Mouse (Mus musculus) limb, embryonic 15.5 days (tissue): Measurements from ENCODE around the gene Gm29797. TPM values are rescaled to one million over a fixed set of nuclear protein-coding genes. Genes with fewer than 3 reads are reported as not detected.

ENCODE experiments used
- ATAC-seq: fragments of 200-750 bp; cut with Nextera tagmentation; 2 replicates; pipeline ENCODE4 v1.8.0; 2017; ENCODE audit warnings: low read depth, moderate TSS enrichment; ENCODE audit not compliant: insufficient number of reproducible peaks, low FRiP score, low TSS enrichment
- H3K27ac ChIP-seq: fragments of 300-500 bp; sonication (generic); 2 replicates; pipeline ENCODE4 v1.5.1; 2015; ENCODE audit warnings: moderate library complexity, mild to moderate bottlenecking, inconsistent platforms
- H3K27me3 ChIP-seq: fragments of 300-500 bp; sonication (generic); 2 replicates; pipeline ENCODE4 v1.6.1; 2015; ENCODE audit warnings: inconsistent platforms
- H3K36me3 ChIP-seq: fragments of 300-500 bp; sonication (generic); 2 replicates; pipeline ENCODE4 v1.6.1; 2015; ENCODE audit warnings: inconsistent platforms
- H3K4me1 ChIP-seq: fragments of 300-500 bp; sonication (generic); 2 replicates; pipeline ENCODE4 v1.6.1; 2015; ENCODE audit warnings: inconsistent platforms
- H3K4me2 ChIP-seq: fragments of 300-500 bp; sonication (generic); 2 replicates; pipeline ENCODE4 v1.6.1; 2015; ENCODE audit warnings: mild to moderate bottlenecking, inconsistent platforms
- H3K4me3 ChIP-seq: fragments of 300-500 bp; sonication (generic); 2 replicates; pipeline ENCODE4 v1.5.1; 2015; ENCODE audit warnings: mild to moderate bottlenecking, inconsistent platforms
- H3K9ac ChIP-seq: fragments of 300-500 bp; sonication (generic); 2 replicates; pipeline ENCODE4 v1.6.1; 2015; ENCODE audit warnings: inconsistent platforms
- H3K9me3 ChIP-seq: fragments of 300-500 bp; sonication (generic); 2 replicates; pipeline ENCODE4 v1.6.1; 2016; ENCODE audit warnings: inconsistent platforms
- WGBS: fragments of 180-500 bp; shearing (Covaris S2); methylation state at CpG from one replicate; pipeline ENCODE4 v1.1.7; 2015; 5-methylcytosine and 5-hydroxymethylcytosine counted together
- polyA plus RNA-seq: library from polyadenylated mRNA; unstranded; fragments of >200 nt; fragmentation: Nextera tagmentation; extraction: Ambion mirVana; gene quantifications from 2 replicates; pipeline ENCODE4 v1.2.1, GENCODE M21; 2015

Gm29797 gene
- polyA plus RNA-seq, 1 experiment from 2014 or later, result not detected

DNA sequence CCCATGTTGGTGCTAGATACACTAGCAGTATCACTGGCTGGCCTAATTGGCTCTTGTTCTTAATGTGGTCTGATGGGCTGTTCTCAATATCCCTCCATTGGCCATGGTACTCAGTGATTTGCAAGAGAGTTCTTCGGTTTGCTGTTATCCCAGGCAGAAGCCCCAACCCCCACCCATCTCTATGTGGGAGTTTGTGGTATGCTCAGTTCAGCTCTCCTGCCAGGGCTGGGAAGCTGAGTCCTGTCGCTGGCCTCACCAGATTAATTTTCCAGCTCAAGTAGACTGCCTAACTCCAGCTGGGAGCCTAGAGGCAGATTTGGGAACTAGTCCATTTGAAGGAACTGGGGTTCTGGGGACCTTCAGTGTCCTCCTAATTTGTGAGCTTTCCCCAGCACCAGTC lies 607 bp downstream of the Gm29797 start:
- no peak overlapping the region for H3K4me3 ChIP-seq
- H3K4me2 ChIP-seq, result no peak overlapping the region
- ATAC-seq, result no peak
- H3K4me1 ChIP-seq, result peaks cover 19% of the 10 kb centered on the region; the same call in 1 of the 2 replicates
- H3K9ac ChIP-seq, result no peak overlapping the region
- no peaks in the 10 kb centered on the region for H3K9me3 ChIP-seq
- H3K27me3 ChIP-seq, result no peaks in the 10 kb centered on the region
- no peak overlapping the region for H3K27ac ChIP-seq
- peaks cover 43% of the 10 kb centered on the region for H3K36me3 ChIP-seq
- WGBS, result 51% methylated on average over 2 of the region's 2 CpGs

DNA sequence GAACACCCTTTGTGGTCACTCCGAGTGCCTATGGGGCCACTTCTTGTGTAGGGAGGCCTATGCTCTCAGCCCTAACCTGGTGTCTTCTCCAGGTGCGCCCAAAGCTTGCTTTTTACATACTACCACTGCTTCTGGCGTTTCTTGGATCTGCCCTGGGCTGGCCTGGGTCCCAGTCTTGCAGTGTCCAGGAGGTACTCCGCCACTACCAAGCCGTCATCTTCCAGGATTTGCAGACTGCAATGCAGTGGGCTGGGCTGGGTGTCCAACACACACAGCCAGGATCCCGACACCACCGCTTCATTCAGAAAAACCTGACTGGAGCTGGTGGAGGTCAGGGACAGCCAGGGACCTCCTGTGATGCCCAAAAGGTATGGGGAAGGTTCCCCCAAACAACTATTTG lies 1.7 kb downstream of the Gm29797 start:
- 80% methylated on average over 7 of the region's 7 CpGs for WGBS
- Histone ChIP-seq H3K4me2 (no peak overlapping the region), H3K27ac (no peak overlapping the region), H3K9me3 (no peaks in the 10 kb centered on the region), H3K9ac (no peak overlapping the region), H3K27me3 (no peaks in the 10 kb centered on the region), H3K4me3 (no peak overlapping the region), H3K36me3 (peaks cover 32% of the 10 kb centered on the region), H3K4me1 (peaks cover 19% of the 10 kb centered on the region; the same call in 1 of the 2 replicates)
- ATAC-seq, result no peak

DNA sequence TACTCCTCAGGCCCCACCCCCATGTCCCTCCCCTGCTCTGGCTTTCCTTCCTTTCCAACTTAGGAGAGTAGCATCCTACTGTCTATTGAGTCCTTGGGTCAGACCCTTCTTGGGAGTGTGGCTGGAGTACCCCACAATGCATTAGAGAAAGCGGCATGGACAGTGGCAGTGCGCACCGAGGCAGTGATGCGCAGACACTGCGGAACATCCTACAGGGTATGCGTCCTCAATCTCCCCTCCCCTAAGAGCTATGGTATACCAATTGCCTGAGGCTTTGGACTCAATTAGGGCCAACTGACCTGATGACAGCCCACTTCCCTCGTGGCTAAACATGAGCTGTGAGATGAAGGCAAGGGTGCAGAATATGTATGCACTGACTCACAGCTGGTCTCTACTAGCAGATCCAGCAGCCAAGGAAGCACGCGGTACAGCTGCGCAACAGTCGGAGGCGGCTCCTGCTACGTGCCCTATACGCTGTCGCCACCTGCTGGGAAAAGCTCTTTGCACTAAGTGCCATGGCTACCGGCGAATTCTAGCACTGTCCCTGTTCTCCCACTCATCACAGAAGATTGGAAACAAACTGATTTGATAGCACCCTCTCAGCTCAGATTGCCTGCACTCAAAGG lies 2.2 kb downstream of the Gm29797 start:
- no peak overlapping the region for H3K4me2 ChIP-seq
- H3K27me3 ChIP-seq, result no peaks in the 10 kb centered on the region
- H3K4me1 ChIP-seq, result peaks cover 19% of the 10 kb centered on the region; the same call in 1 of the 2 replicates
- H3K4me3 ChIP-seq, result no peak overlapping the region
- 41% methylated on average over 17 of the region's 17 CpGs for WGBS
- H3K9me3 ChIP-seq, result no peaks in the 10 kb centered on the region
- peaks cover 27% of the 10 kb centered on the region for H3K36me3 ChIP-seq
- no peak overlapping the region for H3K27ac ChIP-seq
- no peak overlapping the region for H3K9ac ChIP-seq
- no peak for ATAC-seq

DNA sequence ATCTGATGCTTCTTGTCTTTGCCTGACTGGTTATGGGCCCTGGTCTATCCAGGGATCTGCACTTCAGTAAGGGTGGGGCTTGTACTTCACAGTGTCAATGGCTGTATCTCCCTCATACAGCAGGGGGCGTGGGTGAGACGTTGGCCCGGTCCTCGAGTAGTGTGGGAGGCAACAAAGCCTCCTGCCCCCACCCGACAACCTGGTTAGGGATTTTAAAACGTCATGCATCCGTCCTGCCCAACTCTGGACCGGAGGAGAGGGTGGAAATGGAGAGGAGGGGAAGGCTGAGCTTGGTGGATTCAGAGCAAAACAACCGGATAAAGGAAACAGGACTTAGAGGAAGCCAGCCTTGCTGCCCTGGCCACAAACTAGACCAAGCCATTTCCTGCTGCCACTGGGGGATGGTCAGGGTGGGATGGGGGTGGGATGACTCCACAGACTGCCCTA lies 2.8 kb downstream of the Gm29797 start:
- 5% methylated on average over 9 of the region's 9 CpGs for WGBS
- H3K9ac ChIP-seq, result no peak overlapping the region
- H3K36me3 ChIP-seq, result peaks cover 23% of the 10 kb centered on the region
- H3K4me2 ChIP-seq, result no peak overlapping the region
- no peak; the same call in 1 of the 2 replicates for ATAC-seq
- no peak overlapping the region for H3K27ac ChIP-seq
- H3K4me3 ChIP-seq, result no peak overlapping the region
- H3K27me3 ChIP-seq, result no peaks in the 10 kb centered on the region
- H3K9me3 ChIP-seq, result no peaks in the 10 kb centered on the region
- H3K4me1 ChIP-seq, result peaks cover 19% of the 10 kb centered on the region; the same call in 1 of the 2 replicates

DNA sequence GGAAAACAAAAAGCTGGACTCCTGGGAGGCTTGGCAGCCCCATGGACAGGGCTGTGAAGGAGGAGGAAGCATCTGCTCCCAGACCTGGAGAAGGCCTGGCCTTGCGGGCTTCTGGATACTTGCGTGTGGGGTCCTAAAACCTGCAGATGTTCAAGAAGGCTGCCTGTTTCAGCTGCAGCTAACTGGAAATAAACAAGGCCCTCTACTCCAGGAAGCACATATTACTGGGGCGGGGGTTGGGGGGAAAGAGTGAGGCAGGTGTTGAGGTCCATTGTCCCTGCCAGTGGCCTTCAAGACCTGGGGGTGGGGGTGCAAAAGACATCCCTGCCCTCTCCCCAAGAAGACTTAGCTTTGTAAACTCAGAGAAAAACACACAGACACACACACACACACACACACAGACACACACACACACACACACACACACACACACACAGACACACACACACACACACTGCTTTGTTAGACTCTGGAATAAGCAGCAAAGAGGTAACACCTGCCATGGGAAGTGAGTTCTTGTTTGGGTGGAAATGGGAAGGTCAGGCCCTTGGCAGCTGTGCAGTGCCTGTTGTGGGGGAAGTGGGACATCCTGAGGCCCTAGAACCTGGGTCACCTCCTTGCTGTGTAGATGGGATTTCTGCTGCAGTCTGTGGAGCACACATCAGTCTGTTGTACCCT lies 5.9 kb downstream of the Gm29797 start:
- 81% methylated on average over 3 of the region's 3 CpGs for WGBS

DNA sequence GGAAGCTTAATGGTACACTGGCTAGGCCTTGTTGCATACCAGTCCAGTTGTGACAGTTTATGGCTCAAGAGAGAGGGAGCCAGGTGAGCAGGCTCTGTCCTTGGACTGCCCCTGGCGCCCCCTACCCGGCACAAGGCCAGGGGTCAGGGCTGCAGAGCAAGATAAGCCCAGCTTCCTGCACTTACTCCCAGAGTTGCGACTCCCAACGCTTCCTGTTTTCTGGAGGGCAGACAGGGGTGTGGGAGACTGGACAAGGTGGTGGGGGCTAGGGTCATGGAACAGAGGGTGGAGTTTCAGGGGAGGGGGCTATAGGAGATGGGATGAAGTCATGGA lies 6.4 kb downstream of the Gm29797 start:
- H3K4me1 ChIP-seq, result peaks cover 8% of the 10 kb centered on the region; the same call in 1 of the 2 replicates
- no peak overlapping the region for H3K4me2 ChIP-seq
- no peak overlapping the region for H3K9ac ChIP-seq
- peak overlapping the region; percentile 8; the same call in 1 of the 2 replicates for H3K27ac ChIP-seq
- no peaks in the 10 kb centered on the region for H3K36me3 ChIP-seq
- no peak for ATAC-seq
- no peak overlapping the region for H3K4me3 ChIP-seq
- WGBS, result 33% methylated on average over 4 of the region's 4 CpGs
- H3K27me3 ChIP-seq, result peaks cover 6% of the 10 kb centered on the region; the same call in 1 of the 2 replicates
- no peaks in the 10 kb centered on the region for H3K9me3 ChIP-seq

More for the DNA sequence above, 5.9 kb downstream of the Gm29797 start:
- ATAC-seq, result no peak
- Histone ChIP-seq H3K4me2 (no peak overlapping the region), H3K36me3 (no peaks in the 10 kb centered on the region), H3K27ac (0 out of 2 replicates have a peak overlapping the region, but pooled peaks have one; percentile 8), H3K4me1 (peaks cover 8% of the 10 kb centered on the region; the same call in 1 of the 2 replicates), H3K27me3 (0 out of 2 replicates have a peak, but pooled peaks cover under 1% of the 10 kb centered on the region), H3K4me3 (no peak overlapping the region), H3K9ac (no peak overlapping the region), H3K9me3 (no peaks in the 10 kb centered on the region)

DNA sequence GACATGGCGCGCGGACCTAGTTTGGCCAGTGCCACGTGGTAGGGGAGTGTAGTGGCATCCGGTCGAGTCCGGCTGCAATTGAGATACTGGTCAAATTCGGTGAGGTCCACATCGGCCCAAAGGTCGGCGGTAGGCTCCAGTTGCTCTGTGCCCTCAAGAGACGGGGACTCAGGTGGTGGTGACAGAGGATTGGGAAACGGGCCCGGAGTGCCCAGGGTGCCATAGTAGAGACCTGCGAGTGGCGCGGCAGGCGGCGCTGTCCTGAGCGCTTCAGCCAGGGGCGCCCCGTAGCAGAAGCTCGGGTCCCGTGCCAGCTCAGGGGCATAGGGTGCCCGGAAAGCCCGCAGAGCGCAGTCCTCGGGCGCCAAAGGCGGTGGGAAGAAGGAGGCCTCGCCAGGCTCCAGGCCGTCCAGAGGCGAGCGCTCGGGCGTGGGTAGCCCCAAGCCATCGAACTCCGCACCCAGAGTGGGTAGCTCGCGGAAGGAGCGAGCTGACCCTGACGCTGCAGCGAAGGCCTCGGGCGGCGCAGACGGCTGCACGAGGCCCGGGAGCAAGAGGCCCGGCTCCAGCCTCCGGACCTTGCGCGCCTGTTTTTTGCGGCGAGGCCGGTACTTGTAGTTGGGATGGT lies 13.6 kb downstream of the Gm29797 start:
- Histone ChIP-seq H3K4me1 (peaks cover 26% of the 10 kb centered on the region), H3K9me3 (no peaks in the 10 kb centered on the region), H3K36me3 (no peaks in the 10 kb centered on the region), H3K27ac (no peak overlapping the region), H3K27me3 (peaks cover 67% of the 10 kb centered on the region), H3K4me2 (peak overlapping the region; percentile 81), H3K4me3 (peak overlapping the region; percentile 46), H3K9ac (peak overlapping the region; percentile 34)
- WGBS, result 4% methylated on average over 56 of the region's 56 CpGs
- ATAC-seq, result no peak

DNA sequence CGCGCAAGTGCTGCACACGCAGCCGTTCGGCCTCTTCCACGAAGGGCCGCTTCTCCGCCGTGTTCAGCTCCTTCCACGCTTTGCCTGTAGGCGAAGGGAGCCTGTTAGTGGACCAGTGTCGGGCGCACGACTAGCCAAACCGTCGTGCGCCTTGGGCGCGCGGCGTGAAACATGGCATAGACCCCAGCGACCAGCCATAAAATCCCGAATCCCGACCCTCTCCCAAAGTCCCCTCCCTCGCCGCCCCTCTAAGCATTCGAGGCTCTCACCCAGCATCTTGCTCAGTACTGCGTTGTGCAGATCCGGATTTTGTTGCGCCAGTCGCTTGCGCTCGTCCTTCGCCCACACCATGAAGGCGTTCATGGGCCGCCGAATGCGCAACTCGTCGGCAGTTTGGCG lies 14.1 kb downstream of the Gm29797 start:
- H3K4me1 ChIP-seq, result peaks cover 30% of the 10 kb centered on the region
- peak overlapping the region; percentile 46 for H3K4me3 ChIP-seq
- no peak for ATAC-seq
- no peaks in the 10 kb centered on the region for H3K36me3 ChIP-seq
- peak overlapping the region; percentile 34 for H3K9ac ChIP-seq
- WGBS, result under 1% methylated on average over 41 of the region's 41 CpGs
- H3K27me3 ChIP-seq, result peaks cover 67% of the 10 kb centered on the region
- H3K27ac ChIP-seq, result no peak overlapping the region
- no peaks in the 10 kb centered on the region for H3K9me3 ChIP-seq
- H3K4me2 ChIP-seq, result peak overlapping the region; percentile 81

DNA sequence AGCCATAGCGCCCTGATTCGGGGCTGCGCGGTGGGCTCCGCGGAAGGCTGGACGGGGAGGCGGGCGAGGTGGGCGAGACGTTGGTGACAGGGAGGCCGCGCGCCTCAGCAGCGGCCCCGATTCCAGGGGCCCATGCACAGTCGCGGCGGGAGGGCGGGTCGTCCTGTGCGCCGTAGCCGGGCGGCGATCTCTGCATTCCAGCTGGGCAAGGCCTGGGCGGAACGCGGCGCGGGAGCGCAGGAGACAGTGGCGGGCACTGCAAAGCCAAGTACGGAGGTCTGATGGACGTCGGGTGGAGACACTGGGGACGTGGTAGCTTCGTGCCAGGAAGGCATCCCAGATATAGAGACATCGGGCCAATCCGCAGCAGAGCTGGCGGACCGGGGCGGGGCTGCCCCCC lies 14.5 kb downstream of the Gm29797 start, which contains the start of gene Sox18:
TSS of gene Sox18 (minus strand) at position 315 of the 400 bp plus-strand sequence.
- Histone ChIP-seq H3K9ac (peak within 1 kb of the TSS; percentile 34), H3K4me2 (peak within 1 kb of the TSS; percentile 81), H3K9me3 (no peaks in the 10 kb centered on the region), H3K36me3 (no peaks in the 10 kb centered on the region), H3K27ac (no peak within 1 kb of the TSS), H3K4me3 (peak within 1 kb of the TSS; percentile 46), H3K4me1 (peaks cover 30% of the 10 kb centered on the region), H3K27me3 (peaks cover 67% of the 10 kb centered on the region)
- no peak for ATAC-seq
- WGBS, result under 1% methylated on average over 42 of the region's 43 CpGs

DNA sequence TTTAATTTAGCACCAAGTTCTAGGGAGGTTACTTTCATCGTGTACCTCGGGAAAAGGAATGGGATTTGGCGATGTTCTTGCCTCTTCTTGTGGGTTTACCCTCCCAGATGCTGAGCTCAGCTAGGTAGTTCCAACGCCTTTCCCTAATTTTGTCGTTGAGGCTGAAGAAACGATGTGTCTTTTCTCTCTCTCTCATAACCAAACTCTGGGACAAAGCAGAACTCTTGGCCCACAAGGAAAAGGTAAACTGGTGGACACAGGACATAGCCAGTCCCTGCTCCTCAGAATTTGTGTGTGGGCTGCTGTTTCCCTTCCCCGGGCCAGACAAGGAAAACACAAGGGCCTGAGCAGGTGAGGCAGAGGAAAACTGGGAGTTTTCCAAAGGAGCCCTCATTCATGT lies 15.2 kb downstream of the Gm29797 start:
- no peaks in the 10 kb centered on the region for H3K36me3 ChIP-seq
- no peak overlapping the region for H3K27ac ChIP-seq
- peak overlapping the region; percentile 46 for H3K4me3 ChIP-seq
- 23% methylated on average over 7 of the region's 7 CpGs for WGBS
- no peak for ATAC-seq
- H3K9me3 ChIP-seq, result no peaks in the 10 kb centered on the region
- no peak overlapping the region for H3K9ac ChIP-seq
- peaks cover 30% of the 10 kb centered on the region for H3K4me1 ChIP-seq
- H3K4me2 ChIP-seq, result peak overlapping the region; percentile 81
- peaks cover 67% of the 10 kb centered on the region for H3K27me3 ChIP-seq

DNA sequence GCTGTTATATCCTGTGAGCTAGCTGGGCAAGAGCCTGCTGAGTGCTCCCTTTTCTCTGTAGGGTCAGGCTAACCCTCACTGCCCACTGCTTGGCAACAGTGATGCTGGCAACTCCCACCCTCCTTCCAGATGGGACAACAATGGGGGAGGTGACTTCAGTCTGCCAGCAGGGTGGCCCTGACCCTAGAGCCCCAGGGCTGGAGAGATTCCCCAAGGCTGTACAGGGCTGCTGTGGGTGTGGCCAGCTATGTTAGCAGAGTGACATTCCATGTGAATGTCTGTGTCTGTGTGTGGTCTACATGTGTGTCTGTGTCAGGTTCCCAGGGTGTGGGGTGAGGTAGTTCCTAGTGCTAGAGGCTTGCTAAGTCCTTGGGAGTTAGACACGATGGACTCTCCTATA lies 16.7 kb downstream of the Gm29797 start:
- WGBS, result 55% methylated on average over 1 of the region's 1 CpGs
- Histone ChIP-seq H3K27me3 (peaks cover 59% of the 10 kb centered on the region), H3K27ac (no peak overlapping the region)

DNA sequence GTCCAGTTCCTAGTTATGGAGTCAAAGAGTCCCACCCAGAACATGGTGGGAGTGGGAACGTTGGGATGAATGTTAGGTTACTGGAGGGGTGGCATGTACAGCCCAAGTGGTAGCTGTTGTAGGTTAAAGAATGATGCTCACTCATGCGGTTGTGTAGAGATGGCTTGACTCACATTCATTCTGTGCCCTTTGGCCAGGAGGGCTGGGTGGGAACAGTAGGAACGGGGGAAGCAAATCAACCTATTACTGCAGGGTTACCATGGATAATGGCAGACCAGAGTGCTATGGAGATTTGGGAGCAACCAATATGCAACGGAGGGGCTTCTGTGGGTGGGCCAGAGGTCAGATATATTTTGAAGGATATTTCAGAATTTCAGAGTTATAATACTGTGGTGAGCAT lies 18.1 kb downstream of the Gm29797 start:
- peaks cover 44% of the 10 kb centered on the region for H3K27me3 ChIP-seq
- WGBS, result 85% methylated on average over 4 of the region's 4 CpGs
- H3K9ac ChIP-seq, result no peak overlapping the region
- H3K36me3 ChIP-seq, result no peaks in the 10 kb centered on the region
- peaks cover 36% of the 10 kb centered on the region for H3K4me1 ChIP-seq
- H3K4me2 ChIP-seq, result no peak overlapping the region
- H3K9me3 ChIP-seq, result no peaks in the 10 kb centered on the region
- no peak overlapping the region for H3K27ac ChIP-seq
- ATAC-seq, result no peak
- no peak overlapping the region for H3K4me3 ChIP-seq

More for the DNA sequence above, 16.7 kb downstream of the Gm29797 start:
- Histone ChIP-seq H3K4me1 (peaks cover 30% of the 10 kb centered on the region), H3K36me3 (no peaks in the 10 kb centered on the region), H3K4me2 (no peak overlapping the region), H3K9ac (no peak overlapping the region), H3K9me3 (no peaks in the 10 kb centered on the region), H3K4me3 (no peak overlapping the region)
- ATAC-seq, result no peak
